Mouse (Mus musculus) midbrain, embryonic 14.5 days (tissue): ENCODE measurements at regions not wholly inside any gene's neighbourhood (a gene's known extent, or its start where the extent isn't known, plus 50 kb on each side); places are given as distances from the start of the nearest gene placed in this dataset.
A peak's percentile ranks its signal among the peaks of the same experiment; 100 is the strongest.

ENCODE experiments used
- ATAC-seq: fragments of 200-750 bp; cut with Nextera tagmentation; 2 replicates; pipeline ENCODE4 v1.8.0; 2017; ENCODE audit warnings: moderate number of reproducible peaks, moderate library complexity; ENCODE audit not compliant: low FRiP score, low TSS enrichment
- DNase-seq: peaks from one replicate; pipeline ENCODE4 v3.0.0-alpha.2; 2015
- H3K27ac ChIP-seq: fragments of 300-500 bp; sonication (generic); replicated peaks from 2 replicates; pipeline ENCODE4 v1.5.1; 2014; ENCODE audit warnings: mild to moderate bottlenecking, low read depth, low read length, moderate library complexity
- H3K27me3 ChIP-seq: fragments of 300-500 bp; sonication (generic); 2 replicates; pipeline ENCODE4 v1.6.1; 2014; ENCODE audit warnings: low read length, control low read depth, mixed read lengths; ENCODE audit not compliant: control insufficient read depth, insufficient read depth
- H3K36me3 ChIP-seq: fragments of 300-500 bp; sonication (generic); 2 replicates; pipeline ENCODE4 v1.6.1; 2014; ENCODE audit warnings: low read length, control low read depth; ENCODE audit not compliant: control insufficient read depth, insufficient read depth
- H3K4me1 ChIP-seq: fragments of 300-500 bp; sonication (generic); 2 replicates; pipeline ENCODE4 v1.6.1; 2014; ENCODE audit warnings: mild to moderate bottlenecking, antibody characterized with exemption, low read length, control low read depth; ENCODE audit not compliant: control insufficient read depth, insufficient read depth
- H3K4me2 ChIP-seq: fragments of 300-500 bp; sonication (generic); 2 replicates; pipeline ENCODE4 v1.6.1; 2014; ENCODE audit warnings: mild to moderate bottlenecking, low read length, moderate library complexity
- H3K4me3 ChIP-seq: fragments of 300-500 bp; sonication (generic); replicated peaks from 2 replicates; pipeline ENCODE4 v1.5.1; 2014; ENCODE audit warnings: low read depth, low read length
- H3K9ac ChIP-seq: fragments of 300-500 bp; sonication (generic); replicated peaks from 2 replicates; pipeline ENCODE4 v1.6.1; 2014; ENCODE audit warnings: mild to moderate bottlenecking, low read length, moderate library complexity
- H3K9me3 ChIP-seq: fragments of 300-500 bp; sonication (generic); 2 replicates; pipeline ENCODE4 v1.6.1; 2016; ENCODE audit warnings: low read length, control low read depth, mixed read lengths; ENCODE audit not compliant: control insufficient read depth
- WGBS: fragments of 180-500 bp; shearing (Covaris S2); extraction: QIAGEN DNeasy Blood & Tissue Kit; methylation state at CpG from one replicate; pipeline ENCODE4 v1.1.7; 2014; 5-methylcytosine and 5-hydroxymethylcytosine counted together

- H3K27ac ChIP-seq, result no peak overlapping the region
- no peaks in the 10 kb centered on the region for H3K9me3 ChIP-seq
- no peak for ATAC-seq
- H3K4me2 ChIP-seq, result no peak overlapping the region
- H3K36me3 ChIP-seq, result no peaks in the 10 kb centered on the region
- H3K9ac ChIP-seq, result no peak overlapping the region
- 91% methylated on average over 4 of the region's 4 CpGs for WGBS
- no peaks in the 10 kb centered on the region for H3K4me1 ChIP-seq
- no peak for DNase-seq
- H3K4me3 ChIP-seq, result no peak overlapping the region
- no peaks in the 10 kb centered on the region for H3K27me3 ChIP-seq
Measured at GRCm38 (mm10) chr16:70235189-70235588, 78.6 kb upstream of the Gbe1 start.

- H3K36me3 ChIP-seq, result no peaks in the 10 kb centered on the region
- DNase-seq (peak; percentile 26), ATAC-seq (no peak)
- H3K4me3 ChIP-seq, result no peak overlapping the region
- no peak overlapping the region for H3K9ac ChIP-seq
- H3K4me2 ChIP-seq, result no peak overlapping the region
- no peaks in the 10 kb centered on the region for H3K9me3 ChIP-seq
- 19% methylated on average over 7 of the region's 7 CpGs for WGBS
- H3K27me3 ChIP-seq, result no peaks in the 10 kb centered on the region
- no peaks in the 10 kb centered on the region for H3K4me1 ChIP-seq
- no peak overlapping the region for H3K27ac ChIP-seq
Measured at GRCm38 (mm10) chr16:70239432-70239941, 74.3 kb upstream of the Gbe1 start.

GRCm38 (mm10) chr16:70244205-70244756, 69.5 kb upstream of the Gbe1 start:
- Histone ChIP-seq H3K9me3 (no peaks in the 10 kb centered on the region), H3K9ac (no peak overlapping the region), H3K4me1 (no peaks in the 10 kb centered on the region), H3K27ac (no peak overlapping the region), H3K4me2 (no peak overlapping the region), H3K36me3 (no peaks in the 10 kb centered on the region), H3K27me3 (no peaks in the 10 kb centered on the region), H3K4me3 (no peak overlapping the region)
- no peak for DNase-seq
- ATAC-seq, result no peak
- WGBS, result 88% methylated on average over 4 of the region's 4 CpGs

- H3K4me1 ChIP-seq, result no peaks in the 10 kb centered on the region
- H3K27me3 ChIP-seq, result no peaks in the 10 kb centered on the region
- H3K36me3 ChIP-seq, result no peaks in the 10 kb centered on the region
- H3K9ac ChIP-seq, result no peak overlapping the region
- no peaks in the 10 kb centered on the region for H3K9me3 ChIP-seq
- no peak overlapping the region for H3K27ac ChIP-seq
- 89% methylated on average over 2 of the region's 2 CpGs for WGBS
- H3K4me2 ChIP-seq, result no peak overlapping the region
- ATAC-seq (no peak), DNase-seq (no peak)
- H3K4me3 ChIP-seq, result no peak overlapping the region
Measured at GRCm38 (mm10) chr16:70244963-70245362, 68.8 kb upstream of the Gbe1 start.

GRCm38 (mm10) chr16:70259364-70259763, 54.4 kb upstream of the Gbe1 start:
- no peak overlapping the region for H3K27ac ChIP-seq
- no peak overlapping the region for H3K9ac ChIP-seq
- ATAC-seq (no peak), DNase-seq (no peak)
- no peak overlapping the region for H3K4me3 ChIP-seq
- no peaks in the 10 kb centered on the region for H3K36me3 ChIP-seq
- H3K27me3 ChIP-seq, result no peaks in the 10 kb centered on the region
- WGBS, result 86% methylated on average over 1 of the region's 1 CpGs
- no peaks in the 10 kb centered on the region for H3K4me1 ChIP-seq
- no peak overlapping the region for H3K4me2 ChIP-seq
- no peaks in the 10 kb centered on the region for H3K9me3 ChIP-seq

GRCm38 (mm10) chr16:70260151-70260550, 53.6 kb upstream of the Gbe1 start:
- H3K27me3 ChIP-seq, result no peaks in the 10 kb centered on the region
- no peak overlapping the region for H3K27ac ChIP-seq
- DNase-seq (no peak), ATAC-seq (no peak)
- H3K36me3 ChIP-seq, result no peaks in the 10 kb centered on the region
- H3K9me3 ChIP-seq, result no peaks in the 10 kb centered on the region
- no peaks in the 10 kb centered on the region for H3K4me1 ChIP-seq
- 84% methylated on average over 1 of the region's 1 CpGs for WGBS
- H3K4me2 ChIP-seq, result no peak overlapping the region
- H3K4me3 ChIP-seq, result no peak overlapping the region
- no peak overlapping the region for H3K9ac ChIP-seq
